ENCODE assay signal across 9 mouse cellular contexts in genomic region chr10:93309934-93310621, GRCm38 (mm10). TPM values are rescaled to one million over a fixed set of nuclear protein-coding genes. Genes with fewer than 3 reads are reported as not detected.
DNase-seq lines count a peak whose midpoint lies in the region; ATAC-seq and TF ChIP-seq lines count a peak whose summit lies in the region.
"Had no signal": no experiment of that assay in that cellular context is flagged by ENCODE, and none has a peak within 500 bp of the region (broad histone marks: within the 10 kb centered on the region; RNA-seq: fewer than 3 reads in every experiment).

No protein-coding gene starts in this region.

- H3K4me3 ChIP-seq in forebrain, embryonic 12.5 days (replicated peaks) = peak overlapping the region; percentile 57
- peak overlapping the region; percentile 60 for H3K4me3 ChIP-seq in hindbrain, embryonic 14.5 days (replicated peaks; ENCODE audit: low read length)
- H3K4me3 ChIP-seq in lung, embryonic 14.5 days (ENCODE audit: low read depth, low read length) = peak overlapping the region; percentile 78
- H3K4me3 ChIP-seq in neural tube, embryonic 15.5 days (replicated peaks) = peak overlapping the region; percentile 56

- peak overlapping the region; percentile 83 for H3K9ac ChIP-seq in forebrain, embryonic 12.5 days
- H3K9ac ChIP-seq in hindbrain, embryonic 14.5 days = peak overlapping the region; percentile 77
- peak overlapping the region; percentile 91 for H3K9ac ChIP-seq in lung, embryonic 14.5 days
- H3K9ac ChIP-seq in neural tube, embryonic 15.5 days (replicated peaks) = peak overlapping the region; percentile 63

- peak; percentile 12 to 33 for DNase-seq in cerebellum, adult 18-20 months
- DNase-seq in cerebellum, adult 8-10 months = no peak
- DNase-seq in R1 (ENCODE audit: low read depth, low spot score) = peak; percentile 44
- DNase-seq in hindbrain, embryonic 14.5 days (ENCODE audit: low spot score) = no peak
- DNase-seq in lung, embryonic 14.5 days = no peak
- peak; percentile 25 for DNase-seq in yolk sac, embryonic 10.5 days (ENCODE audit: low spot score)

- TF ChIP-seq CTCF in lung, embryonic 14.5 days (IDR thresholded peaks at IDR 0.05; ENCODE audit: low read depth) = no peak

- peak; percentile 66; the same call in 1 of the 2 replicates for ATAC-seq in forebrain, embryonic 12.5 days (ENCODE audit: low FRiP score)
- peak; percentile 57; the same call in 1 of the 2 replicates for ATAC-seq in hindbrain, embryonic 14.5 days (ENCODE audit: low FRiP score)
- peak; percentile 23 for ATAC-seq in lung, embryonic 14.5 days (ENCODE audit: insufficient read depth)
- ATAC-seq in neural tube, embryonic 15.5 days (ENCODE audit: low FRiP score) = peak; percentile 55

- under 1% methylated on average over 43 of the region's 43 CpGs for WGBS in forebrain, embryonic 12.5 days
- WGBS in hindbrain, embryonic 14.5 days = 0% methylated on average over 43 of the region's 43 CpGs
- WGBS in lung, embryonic 14.5 days = under 1% methylated on average over 43 of the region's 43 CpGs
- WGBS in neural tube, embryonic 15.5 days = 0% methylated on average over 39 of the region's 43 CpGs

- H3K9me3 ChIP-seq in forebrain, embryonic 12.5 days = no peaks in the 10 kb centered on the region
- no peaks in the 10 kb centered on the region for H3K9me3 ChIP-seq in hindbrain, embryonic 14.5 days (ENCODE audit: control insufficient read depth, low read length)
- no peaks in the 10 kb centered on the region for H3K9me3 ChIP-seq in lung, embryonic 14.5 days (ENCODE audit: low read depth, low read length)
- no peaks in the 10 kb centered on the region for H3K9me3 ChIP-seq in neural tube, embryonic 15.5 days (replicated peaks)
- H3K9me3 ChIP-seq: G1E had no signal

- peaks cover 19% of the 10 kb centered on the region for H3K4me1 ChIP-seq in forebrain, embryonic 12.5 days
- H3K4me1 ChIP-seq in hindbrain, embryonic 14.5 days (replicated peaks; ENCODE audit: control insufficient read depth, insufficient read depth, low read length) = peaks cover 8% of the 10 kb centered on the region
- H3K4me1 ChIP-seq in lung, embryonic 14.5 days (ENCODE audit: insufficient read depth) = peaks cover 5% of the 10 kb centered on the region
- H3K4me1 ChIP-seq in neural tube, embryonic 15.5 days = peaks cover 24% of the 10 kb centered on the region

- peak overlapping the region; percentile 70 for H3K27ac ChIP-seq in forebrain, embryonic 12.5 days
- H3K27ac ChIP-seq in hindbrain, embryonic 14.5 days = peak overlapping the region; percentile 78
- peak overlapping the region; percentile 97 for H3K27ac ChIP-seq in lung, embryonic 14.5 days (ENCODE audit: low read depth)
- H3K27ac ChIP-seq in neural tube, embryonic 15.5 days (replicated peaks) = peak overlapping the region; percentile 62

- no peaks in the 10 kb centered on the region for H3K36me3 ChIP-seq in forebrain, embryonic 12.5 days (replicated peaks)
- H3K36me3 ChIP-seq in hindbrain, embryonic 14.5 days (replicated peaks; ENCODE audit: control insufficient read depth, insufficient read depth) = no peaks in the 10 kb centered on the region
- H3K36me3 ChIP-seq in lung, embryonic 14.5 days (ENCODE audit: insufficient read depth) = no peaks in the 10 kb centered on the region
- no peaks in the 10 kb centered on the region for H3K36me3 ChIP-seq in neural tube, embryonic 15.5 days
- H3K36me3 ChIP-seq: G1E had no signal

- peak overlapping the region; percentile 99 for H3K4me2 ChIP-seq in forebrain, embryonic 12.5 days
- H3K4me2 ChIP-seq in hindbrain, embryonic 14.5 days (replicated peaks) = peak overlapping the region; percentile 99
- H3K4me2 ChIP-seq in lung, embryonic 14.5 days = peak overlapping the region; percentile 87
- peak overlapping the region; percentile 92 for H3K4me2 ChIP-seq in neural tube, embryonic 15.5 days

- peaks cover 19% of the 10 kb centered on the region for H3K27me3 ChIP-seq in forebrain, embryonic 12.5 days
- H3K27me3 ChIP-seq in hindbrain, embryonic 14.5 days (ENCODE audit: control insufficient read depth, insufficient read depth, low read length) = peaks cover 8% of the 10 kb centered on the region; the same call in 1 of the 2 replicates
- H3K27me3 ChIP-seq in lung, embryonic 14.5 days (ENCODE audit: insufficient read depth, low read length) = no peaks in the 10 kb centered on the region
- 0 out of 2 replicates have a peak, but pooled peaks cover 6% of the 10 kb centered on the region for H3K27me3 ChIP-seq in neural tube, embryonic 15.5 days (replicated peaks)

RNA-seq across cellular contexts. Expression of gene Elk3, which starts 0.9 kb away (rescaled TPM):
- polyA plus RNA-seq in forebrain, embryonic 12.5 days (2016; fragmentation: Nextera tagmentation; extraction: Ambion mirVana) = 11.5 and 12.6 TPM in 2 replicates
- polyA plus RNA-seq in hindbrain, embryonic 14.5 days (2014; fragmentation: Nextera tagmentation; extraction: Ambion mirVana) = 7.9 and 11.3 TPM in 2 replicates
- 55.3 and 57.7 TPM in 2 replicates for polyA plus RNA-seq in lung, embryonic 14.5 days (2014; fragmentation: Nextera tagmentation; extraction: Ambion mirVana)
- 8.6 and 10.1 TPM in 2 replicates for polyA plus RNA-seq in neural tube, embryonic 15.5 days (2015; fragmentation: Nextera tagmentation; extraction: Ambion mirVana)
- polyA plus RNA-seq: G1E had no signal

Comparison
In these comparisons a context has a peak if more than half of its experiments do, and no peak if none do; other contexts are left out.
1. DNase-seq: peak in cerebellum, adult 18-20 months (2 of 2), R1 (single experiment) and yolk sac, embryonic 10.5 days (single experiment); none in cerebellum, adult 8-10 months (single experiment), hindbrain, embryonic 14.5 days (single experiment) and lung, embryonic 14.5 days (single experiment).
2. Peak in every context shown above with its lines, with median percentiles within 50 percentile points of each other: ATAC-seq, H3K27ac ChIP-seq, H3K4me2 ChIP-seq, H3K4me3 ChIP-seq and H3K9ac ChIP-seq.